7 mouse cellular contexts compared by ENCODE assay signal in genomic region chr2:25836291-25836690, GRCm38 (mm10). TPM values are rescaled to one million over a fixed set of nuclear protein-coding genes. Genes with fewer than 3 reads are reported as not detected.
DNase-seq lines count a peak whose midpoint lies in the region; ATAC-seq and TF ChIP-seq lines count a peak whose summit lies in the region.

No protein-coding gene starts in this region.

- H3K27ac ChIP-seq in midbrain, embryonic 10.5 days (replicated peaks), result no peak overlapping the region
- no peak overlapping the region for H3K27ac ChIP-seq in small intestine, adult 2 months (ENCODE audit: insufficient read depth, low read depth, low read length)

- WGBS in midbrain, embryonic 10.5 days, result 52% methylated on average over 5 of the region's 5 CpGs
- WGBS in small intestine, adult 2 months, result 21% methylated on average over 5 of the region's 5 CpGs

- TF ChIP-seq POLR2A in small intestine, adult 2 months (IDR thresholded peaks at IDR 0.05; ENCODE audit: low read depth, low read length), result no peak

- H3K9me3 ChIP-seq in midbrain, embryonic 10.5 days (replicated peaks), result no peaks in the 10 kb centered on the region

- H3K4me3 ChIP-seq in midbrain, embryonic 10.5 days, result no peak overlapping the region
- H3K4me3 ChIP-seq in small intestine, adult 2 months (ENCODE audit: low read depth, low read length), result no peak overlapping the region

- peak; percentile 68 for ATAC-seq in inflammation-experienced regulatory T-cells, adult 6 months

- H3K36me3 ChIP-seq in midbrain, embryonic 10.5 days, result no peaks in the 10 kb centered on the region
- no peaks in the 10 kb centered on the region for H3K36me3 ChIP-seq in small intestine, adult 2 months (ENCODE audit: control insufficient read depth, insufficient read depth, low read length)

- no peaks in the 10 kb centered on the region for H3K27me3 ChIP-seq in midbrain, embryonic 10.5 days (ENCODE audit: low read depth, poor library complexity, severe bottlenecking)
- H3K27me3 ChIP-seq in small intestine, adult 2 months (ENCODE audit: control insufficient read depth, insufficient read depth, low read length), result no peaks in the 10 kb centered on the region

- peak; percentile 79 for DNase-seq in ZHBTc4 (ENCODE audit: low read depth, low spot score)
- peak; percentile 86 for DNase-seq in cerebellum, adult 8-10 months
- DNase-seq in forelimb bud, embryonic 11.5 days (ENCODE audit: low read depth, low spot score), result peak; percentile 80
- DNase-seq in left cerebral cortex, postnatal 10 days (ENCODE audit: extremely low spot score in 1 of 2, low spot score in 2 of 2), result peak; percentile 68 to 75
- DNase-seq in midbrain, embryonic 10.5 days (ENCODE audit: low spot score), result peak; percentile 67

- TF ChIP-seq CTCF in small intestine, adult 2 months (IDR thresholded peaks at IDR 0.05; ENCODE audit: extremely low read depth, insufficient read length, insufficient replicate concordance, low read depth, low read length), result peak; percentile 88; the same call in 1 of the 2 replicates

- intact Hi-C loops in left cerebral cortex, postnatal 10 days (cut with DNase I), result loop anchor here (10.0 kb wide), 2 partner anchors 149 to 309 kb away; partner anchors contain the start of gene Camsap1

- 0 out of 2 replicates have a peak, but pooled peaks cover 4% of the 10 kb centered on the region for H3K4me1 ChIP-seq in midbrain, embryonic 10.5 days
- H3K4me1 ChIP-seq in small intestine, adult 2 months (ENCODE audit: control insufficient read depth, insufficient read depth, insufficient read length, low read length), result no peaks in the 10 kb centered on the region

RNA-seq across cellular contexts. Expression of gene Sohlh1, which starts 10.8 kb away (rescaled TPM):
- polyA plus RNA-seq in inflammation-experienced regulatory T-cells, adult 6 months (2017; shearing (Covaris generic)), result under 1 TPM in 2 of 3 experiments, not detected in 1; 0.46 to 0.52 TPM
- total RNA-seq in left cerebral cortex, postnatal 10 days (2021), result not detected
- not detected in 2 replicates for polyA plus RNA-seq in midbrain, embryonic 10.5 days (2016; fragmentation: Nextera tagmentation; extraction: Ambion mirVana)
- not detected in 2 replicates for polyA plus RNA-seq in small intestine, adult 2 months (2012; rRNA removed)

RNA-seq across cellular contexts. Expression of gene Lcn9, which starts 13.3 kb away (rescaled TPM):
- polyA plus RNA-seq in inflammation-experienced regulatory T-cells, adult 6 months (2017; shearing (Covaris generic)), result not detected
- not detected for total RNA-seq in left cerebral cortex, postnatal 10 days (2021)
- not detected in 2 replicates for polyA plus RNA-seq in midbrain, embryonic 10.5 days (2016; fragmentation: Nextera tagmentation; extraction: Ambion mirVana)
- not detected in 2 replicates for polyA plus RNA-seq in small intestine, adult 2 months (2012; rRNA removed)

RNA-seq across cellular contexts. Expression of gene Glt6d1, which starts 20.6 kb away (rescaled TPM):
- not detected for polyA plus RNA-seq in inflammation-experienced regulatory T-cells, adult 6 months (2017; shearing (Covaris generic))
- total RNA-seq in left cerebral cortex, postnatal 10 days (2021), result not detected
- polyA plus RNA-seq in midbrain, embryonic 10.5 days (2016; fragmentation: Nextera tagmentation; extraction: Ambion mirVana), result not detected in 2 replicates
- not detected in 2 replicates for polyA plus RNA-seq in small intestine, adult 2 months (2012; rRNA removed)

RNA-seq across cellular contexts. Expression of gene Kcnt1, which starts 27.2 kb away (rescaled TPM):
- not detected for polyA plus RNA-seq in inflammation-experienced regulatory T-cells, adult 6 months (2017; shearing (Covaris generic))
- total RNA-seq in left cerebral cortex, postnatal 10 days (2021), result 100 to 1,000 TPM in 1 of 2 experiments, 10 to 100 TPM in 1; 94.7 to 126 TPM
- polyA plus RNA-seq in midbrain, embryonic 10.5 days (2016; fragmentation: Nextera tagmentation; extraction: Ambion mirVana), result 0.41 and 0.49 TPM in 2 replicates
- 1.2 and 2.1 TPM in 2 replicates for polyA plus RNA-seq in small intestine, adult 2 months (2012; rRNA removed)

RNA-seq across cellular contexts. Expression of gene Gm13539, which starts 54.2 kb away (rescaled TPM):
- polyA plus RNA-seq in inflammation-experienced regulatory T-cells, adult 6 months (2017; shearing (Covaris generic)), result not detected
- total RNA-seq in left cerebral cortex, postnatal 10 days (2021), result not detected
- polyA plus RNA-seq in midbrain, embryonic 10.5 days (2016; fragmentation: Nextera tagmentation; extraction: Ambion mirVana), result not detected in 2 replicates
- not detected in 2 replicates for polyA plus RNA-seq in small intestine, adult 2 months (2012; rRNA removed)
